Mouse (Mus musculus): ENCODE data around the gene Hist1h2bf. TPM values are rescaled to one million over a fixed set of nuclear protein-coding genes. Genes with fewer than 3 reads are reported as not detected.
"Not testable (repeated sequence)": the region's sequence is repeated elsewhere in the genome, so short reads cannot be mapped to it uniquely, and the experiment has no call there.

Gene Hist1h2bf
- polyA plus RNA-seq (2012; rRNA removed) (15.9 and 35.2 TPM in 2 replicates), polyA plus RNA-seq (2014; fragmentation: Nextera tagmentation; extraction: Ambion mirVana) (3.4 and 4.4 TPM in 2 replicates)

GRCm38 (mm10) chr13:23573898-23574524 is at the start of gene Hist1h2bf, which contains the start of gene Hist1h2ad:
Gene Hist1h2bf, minus strand, starts transcription at chr13:23574196.
Gene Hist1h2ad, plus strand, starts transcription at chr13:23574381.
- peak within 1 kb of the TSS; percentile 98 for H3K27ac ChIP-seq
- not testable (repeated sequence) for H3K27me3 ChIP-seq (ENCODE audit: control insufficient read depth, insufficient read depth, low read length); H3K36me3 ChIP-seq (replicated peaks; ENCODE audit: control insufficient read depth, insufficient read depth, low read depth); H3K9me3 ChIP-seq (ENCODE audit: control insufficient read depth, low read length)
- peak; percentile 75 for ATAC-seq (ENCODE audit: insufficient read depth)
- H3K4me3 ChIP-seq (ENCODE audit: insufficient read depth in 1 of 2, low read depth in 2 of 2, low read length in 2 of 2) = peak within 1 kb of the TSS; percentile 69 to 81
- H3K4me2 ChIP-seq (ENCODE audit: low read depth) = peak within 1 kb of the TSS; percentile 96
- peak; percentile 99 to 100 (median 99) for DNase-seq (ENCODE audit: low read depth in 3 of 3, low spot score in 3 of 3)
- peak; percentile 71; the same call in 1 of the 2 replicates for TF ChIP-seq EP300 (IDR thresholded peaks at IDR 0.05; ENCODE audit: low read depth)
- H3K9ac ChIP-seq (replicated peaks) = peak within 1 kb of the TSS; percentile 99
- WGBS (ENCODE audit: insufficient replicate concordance) = under 1% methylated on average over 31 of the region's 42 CpGs
- peaks cover 18 to 19% of the 10 kb centered on the region in 2 experiments for H3K4me1 ChIP-seq (replicated peaks; ENCODE audit: control insufficient read depth in 2 of 2, insufficient read depth in 2 of 2, low read length in 1 of 2)

DNA sequence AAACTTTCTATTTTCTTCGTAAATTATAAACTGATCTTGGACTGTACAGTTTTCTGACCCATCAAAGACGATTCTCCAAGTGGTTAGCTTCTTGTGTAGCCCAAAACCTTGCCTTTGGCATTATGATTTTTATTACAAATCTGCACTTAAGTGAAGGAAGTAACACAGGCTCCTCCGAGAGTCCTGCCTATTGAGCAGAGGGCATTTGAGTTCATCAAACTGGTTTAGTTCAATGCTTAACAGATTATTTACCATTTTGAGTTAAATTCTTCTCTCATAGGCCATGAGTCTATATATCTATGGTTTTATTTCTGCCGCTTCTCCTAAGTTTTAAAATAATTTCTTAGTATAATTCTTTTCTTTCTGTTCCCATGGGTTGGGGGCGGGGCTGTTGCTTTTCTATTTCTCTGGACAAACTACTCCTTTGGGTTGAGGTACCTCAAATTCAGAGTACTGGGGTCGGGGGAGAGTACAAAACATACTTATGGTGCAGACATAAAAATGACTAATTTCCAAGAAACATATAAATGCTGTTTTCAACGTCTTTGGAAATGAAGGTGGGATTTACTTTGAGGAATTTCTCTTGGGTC is 49.0 kb upstream of the Hist1h2bf start:
- TF ChIP-seq CTCF (IDR thresholded peaks at IDR 0.05; ENCODE audit: low read depth) = no peak
- no peak for TF ChIP-seq EP300 (IDR thresholded peaks at IDR 0.05; ENCODE audit: low read depth)

GRCm38 (mm10) chr13:23622175-23622671 is 48.2 kb upstream of the Hist1h2bf start, which contains the start of gene Hist1h1e:
Gene Hist1h1e, minus strand, starts transcription at chr13:23622558.
- H3K27me3 ChIP-seq (ENCODE audit: control insufficient read depth, insufficient read depth, low read length); H3K9me3 ChIP-seq (ENCODE audit: control insufficient read depth, low read length); H3K36me3 ChIP-seq (replicated peaks; ENCODE audit: control insufficient read depth, insufficient read depth, low read depth): not testable (repeated sequence)
- Histone ChIP-seq H3K4me3 (ENCODE audit: insufficient read depth in 1 of 2, low read depth in 2 of 2, low read length in 2 of 2) (peak within 1 kb of the TSS; percentile 71 to 90), H3K27ac (peak within 1 kb of the TSS; percentile 99), H3K4me2 (ENCODE audit: low read depth) (peak within 1 kb of the TSS; percentile 95), H3K9ac (replicated peaks) (peak within 1 kb of the TSS; percentile 98), H3K4me1 (replicated peaks; ENCODE audit: control insufficient read depth in 2 of 2, insufficient read depth in 2 of 2, low read length in 1 of 2) (peaks cover 12 to 16% of the 10 kb centered on the region in 2 experiments)
- DNase-seq (ENCODE audit: low read depth in 3 of 3, low spot score in 3 of 3) (peak; percentile 79 to 80 (median 79)), ATAC-seq (ENCODE audit: insufficient read depth) (peak; percentile 77)
- WGBS (ENCODE audit: insufficient replicate concordance) = under 1% methylated on average over 47 of the region's 53 CpGs
- TF ChIP-seq EP300 (IDR thresholded peaks at IDR 0.05; ENCODE audit: low read depth) = peak; percentile 72

More for the DNA sequence above, 49.0 kb upstream of the Hist1h2bf start:
- peak overlapping the region; percentile 99 for H3K27ac ChIP-seq
- H3K36me3 ChIP-seq (replicated peaks; ENCODE audit: control insufficient read depth, insufficient read depth, low read depth) = no peaks in the 10 kb centered on the region
- DNase-seq (ENCODE audit: low read depth in 3 of 3, low spot score in 3 of 3) (peak in 1 of 3 experiments; percentile 37), ATAC-seq (ENCODE audit: insufficient read depth) (no peak)
- H3K4me3 ChIP-seq (ENCODE audit: insufficient read depth in 1 of 2, low read depth in 2 of 2, low read length in 2 of 2) = peak overlapping the region in 1 of 2 experiments; percentile 71; a peak in 2 of 4 replicates
- peak overlapping the region; percentile 95 for H3K4me2 ChIP-seq (ENCODE audit: low read depth)
- H3K9me3 ChIP-seq (ENCODE audit: control insufficient read depth, low read length) = no peaks in the 10 kb centered on the region
- peaks cover 12 to 16% of the 10 kb centered on the region in 2 experiments for H3K4me1 ChIP-seq (replicated peaks; ENCODE audit: control insufficient read depth in 2 of 2, insufficient read depth in 2 of 2, low read length in 1 of 2)
- H3K9ac ChIP-seq (replicated peaks) = peak overlapping the region; percentile 98
- 21% methylated on average over 7 of the region's 7 CpGs for WGBS (ENCODE audit: insufficient replicate concordance)
- peaks cover 7% of the 10 kb centered on the region for H3K27me3 ChIP-seq (ENCODE audit: control insufficient read depth, insufficient read depth, low read length)

DNA sequence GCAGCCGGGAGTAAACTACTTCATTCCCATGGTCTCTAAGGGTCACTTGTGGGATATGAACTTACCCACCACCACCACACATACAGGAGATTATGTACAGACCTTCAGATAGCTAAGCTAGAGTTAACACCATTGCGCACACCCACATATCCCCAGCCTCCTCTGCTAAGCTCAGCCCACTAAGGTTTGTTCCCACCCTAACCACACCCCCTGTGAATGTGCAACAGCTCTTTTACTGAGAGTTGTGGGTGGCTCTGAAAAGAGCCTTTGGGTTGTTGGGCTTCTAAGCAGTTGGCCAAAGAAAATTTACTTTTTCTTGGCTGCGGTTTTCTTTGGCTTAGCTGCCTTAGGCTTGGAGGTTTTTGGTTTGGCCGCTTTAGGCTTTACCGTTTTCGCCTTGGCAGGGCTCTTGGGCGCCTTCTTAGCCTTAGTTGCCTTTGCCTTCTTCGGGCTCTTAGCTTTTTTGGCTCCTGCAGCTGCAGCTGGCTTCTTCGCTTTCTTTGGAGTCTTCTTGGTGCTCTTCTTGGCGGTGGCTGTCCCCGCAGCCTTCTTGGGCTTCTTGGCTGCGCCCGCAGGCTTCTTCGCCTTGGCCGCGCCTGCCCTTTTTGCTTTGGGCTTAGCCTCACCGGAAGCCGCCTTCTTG is 47.7 kb upstream of the Hist1h2bf start:
- TF ChIP-seq CTCF (IDR thresholded peaks at IDR 0.05; ENCODE audit: low read depth) = no peak
- peak; percentile 38 for TF ChIP-seq EP300 (IDR thresholded peaks at IDR 0.05; ENCODE audit: low read depth)
- peaks cover 12 to 16% of the 10 kb centered on the region in 2 experiments for H3K4me1 ChIP-seq (replicated peaks; ENCODE audit: control insufficient read depth in 2 of 2, insufficient read depth in 2 of 2, low read length in 1 of 2)
- WGBS (ENCODE audit: insufficient replicate concordance) = under 1% methylated on average over 18 of the region's 18 CpGs
- ATAC-seq (ENCODE audit: insufficient read depth) (peak; percentile 79), DNase-seq (ENCODE audit: low read depth in 3 of 3, low spot score in 3 of 3) (peak; percentile 83 to 92 (median 85))
- peaks cover 6% of the 10 kb centered on the region for H3K27me3 ChIP-seq (ENCODE audit: control insufficient read depth, insufficient read depth, low read length)
- H3K36me3 ChIP-seq (replicated peaks; ENCODE audit: control insufficient read depth, insufficient read depth, low read depth) = no peaks in the 10 kb centered on the region
- peak overlapping the region; percentile 99 for H3K27ac ChIP-seq
- H3K9me3 ChIP-seq (ENCODE audit: control insufficient read depth, low read length) = no peaks in the 10 kb centered on the region
- peak overlapping the region; percentile 95 for H3K4me2 ChIP-seq (ENCODE audit: low read depth)
- H3K9ac ChIP-seq (replicated peaks) = peak overlapping the region; percentile 98
- peak overlapping the region; percentile 71 to 90 for H3K4me3 ChIP-seq (ENCODE audit: insufficient read depth in 1 of 2, low read depth in 2 of 2, low read length in 2 of 2)

All from liver, embryonic 14.5 days (tissue).